Mouse (Mus musculus): ENCODE measurements at regions not wholly inside any gene's neighbourhood (a gene's known extent, or its start where the extent isn't known, plus 50 kb on each side); places are given as distances from the start of the nearest gene placed in this dataset.

DNA sequence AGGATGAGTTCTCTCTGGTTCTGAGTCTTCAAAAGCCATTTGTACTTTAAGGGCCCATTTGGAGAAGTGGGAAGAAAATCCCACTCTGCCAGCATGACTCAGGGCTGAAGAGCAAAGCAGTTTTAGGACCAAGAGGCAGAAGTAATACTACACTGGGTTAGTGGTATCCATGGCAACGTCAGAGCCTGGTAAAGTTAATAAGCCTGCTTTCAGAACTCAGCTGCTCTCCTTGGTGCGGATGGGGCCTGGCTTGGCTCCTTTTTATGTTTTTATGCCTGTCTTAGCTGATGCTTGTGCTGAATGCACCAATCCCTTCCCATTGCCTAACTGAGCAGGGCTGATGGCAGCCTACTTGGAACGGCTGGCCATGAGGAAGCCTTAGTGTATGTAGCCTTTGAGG, 306.7 kb downstream of the Abcc12 start:
- H3K79me3 ChIP-seq (ENCODE audit: low read depth): no peaks in the 10 kb centered on the region
- H3K79me2 ChIP-seq (ENCODE audit: control insufficient read depth, insufficient read depth): no peaks in the 10 kb centered on the region
- peaks cover 8% of the 10 kb centered on the region for H3K27me3 ChIP-seq (ENCODE audit: control insufficient read depth, insufficient read depth, insufficient read length)
- no peak for TF ChIP-seq MAX (IDR thresholded peaks at IDR 0.05)
- H3K36me3 ChIP-seq (ENCODE audit: control insufficient read depth, insufficient read depth): no peaks in the 10 kb centered on the region
- no peak overlapping the region for H3ac ChIP-seq (ENCODE audit: control insufficient read depth, insufficient read length, low read depth)
- no peak overlapping the region for H3K4me3 ChIP-seq (ENCODE audit: insufficient read depth, poor library complexity, severe bottlenecking)

GRCm38 (mm10) chr8:86272626-86273025, 307.9 kb downstream of the Abcc12 start:
- Histone ChIP-seq H3K27me3 (ENCODE audit: control insufficient read depth, insufficient read depth, insufficient read length) (peaks cover 4% of the 10 kb centered on the region), H3K79me3 (ENCODE audit: low read depth) (no peaks in the 10 kb centered on the region), H3K4me3 (ENCODE audit: insufficient read depth, poor library complexity, severe bottlenecking) (no peak overlapping the region), H3K36me3 (ENCODE audit: control insufficient read depth, insufficient read depth) (no peaks in the 10 kb centered on the region), H3ac (ENCODE audit: control insufficient read depth, insufficient read length, low read depth) (no peak overlapping the region), H3K79me2 (ENCODE audit: control insufficient read depth, insufficient read depth) (no peaks in the 10 kb centered on the region)
- no peak for TF ChIP-seq MYOG (IDR thresholded peaks at IDR 0.05; ENCODE audit: control insufficient read depth, extremely low read depth, insufficient read length)
- no peak for TF ChIP-seq MYOD1 (IDR thresholded peaks at IDR 0.05; ENCODE audit: control insufficient read depth, insufficient read length, low read depth)
- TF ChIP-seq CEBPB (IDR thresholded peaks at IDR 0.05; ENCODE audit: low read depth): no peak
- no peak for TF ChIP-seq USF1 (IDR thresholded peaks at IDR 0.05; ENCODE audit: low read depth)
- TF ChIP-seq MAX (IDR thresholded peaks at IDR 0.05): no peak

DNA sequence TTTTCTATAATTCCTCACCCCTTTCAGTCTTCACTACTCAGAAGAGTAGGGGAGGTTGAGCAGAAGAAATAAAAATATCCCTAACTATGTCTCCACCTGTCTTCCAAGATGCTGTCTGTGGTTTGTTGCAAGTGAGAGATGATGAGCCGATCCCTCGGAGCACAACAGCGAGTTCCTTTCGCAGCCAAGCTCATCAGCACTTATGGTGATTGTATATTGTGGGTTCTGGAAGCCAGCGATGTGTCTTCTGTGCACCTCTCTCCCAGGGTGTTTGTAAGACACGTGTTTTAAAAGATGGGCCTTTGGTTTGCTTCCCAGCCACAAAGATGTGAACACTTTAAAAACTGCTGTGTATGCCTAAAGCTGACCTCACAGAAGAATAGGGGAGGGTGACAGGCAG, 309.0 kb downstream of the Abcc12 start:
- no peak overlapping the region for H3ac ChIP-seq (ENCODE audit: control insufficient read depth, insufficient read length, low read depth)

GRCm38 (mm10) chr8:86258011-86258410, 322.5 kb downstream of the Abcc12 start:
- TF ChIP-seq MAX (IDR thresholded peaks at IDR 0.05) (no peak), CTCF (IDR thresholded peaks at IDR 0.05; ENCODE audit: control insufficient read depth, insufficient read depth, insufficient read length) (no peak), USF1 (IDR thresholded peaks at IDR 0.05; ENCODE audit: low read depth) (no peak), MYOG (IDR thresholded peaks at IDR 0.05; ENCODE audit: control insufficient read depth, extremely low read depth, insufficient read length) (no peak), FOSL1 (IDR thresholded peaks at IDR 0.05; ENCODE audit: insufficient read depth, low read length, poor library complexity, severe bottlenecking) (no peak), MYOD1 (IDR thresholded peaks at IDR 0.05; ENCODE audit: control insufficient read depth, insufficient read length, low read depth) (no peak), CEBPB (IDR thresholded peaks at IDR 0.05; ENCODE audit: low read depth) (no peak)
- no peaks in the 10 kb centered on the region for H3K79me3 ChIP-seq (ENCODE audit: low read depth)
- H3K36me3 ChIP-seq (ENCODE audit: control insufficient read depth, insufficient read depth): no peaks in the 10 kb centered on the region

More for the DNA sequence above, 309.0 kb downstream of the Abcc12 start:
- Histone ChIP-seq H3K36me3 (ENCODE audit: control insufficient read depth, insufficient read depth) (no peaks in the 10 kb centered on the region), H3K79me3 (ENCODE audit: low read depth) (no peaks in the 10 kb centered on the region), H3K27me3 (ENCODE audit: control insufficient read depth, insufficient read depth, insufficient read length) (peaks cover 4% of the 10 kb centered on the region), H3K79me2 (ENCODE audit: control insufficient read depth, insufficient read depth) (no peaks in the 10 kb centered on the region), H3K4me3 (ENCODE audit: insufficient read depth, poor library complexity, severe bottlenecking) (no peak overlapping the region)
- no peak for TF ChIP-seq CEBPB (IDR thresholded peaks at IDR 0.05; ENCODE audit: low read depth)
- no peak for TF ChIP-seq CTCF (IDR thresholded peaks at IDR 0.05; ENCODE audit: control insufficient read depth, insufficient read depth, insufficient read length)
- TF ChIP-seq MAX (IDR thresholded peaks at IDR 0.05): no peak
- no peak for TF ChIP-seq MYOG (IDR thresholded peaks at IDR 0.05; ENCODE audit: control insufficient read depth, extremely low read depth, insufficient read length)
- TF ChIP-seq USF1 (IDR thresholded peaks at IDR 0.05; ENCODE audit: low read depth): no peak
- TF ChIP-seq MYOD1 (IDR thresholded peaks at IDR 0.05; ENCODE audit: control insufficient read depth, insufficient read length, low read depth): no peak
- TF ChIP-seq FOSL1 (IDR thresholded peaks at IDR 0.05; ENCODE audit: insufficient read depth, low read length, poor library complexity, severe bottlenecking): no peak

GRCm38 (mm10) chr8:86255431-86255830, 325.1 kb downstream of the Abcc12 start:
- H3K79me3 ChIP-seq (ENCODE audit: low read depth): no peaks in the 10 kb centered on the region
- no peak overlapping the region for H3ac ChIP-seq (ENCODE audit: control insufficient read depth, insufficient read length, low read depth)
- TF ChIP-seq FOSL1 (IDR thresholded peaks at IDR 0.05; ENCODE audit: insufficient read depth, low read length, poor library complexity, severe bottlenecking): no peak
- TF ChIP-seq CTCF (IDR thresholded peaks at IDR 0.05; ENCODE audit: control insufficient read depth, insufficient read depth, insufficient read length): no peak
- TF ChIP-seq CEBPB (IDR thresholded peaks at IDR 0.05; ENCODE audit: low read depth): no peak
- no peak for TF ChIP-seq MAX (IDR thresholded peaks at IDR 0.05)
- no peaks in the 10 kb centered on the region for H3K79me2 ChIP-seq (ENCODE audit: control insufficient read depth, insufficient read depth)
- no peaks in the 10 kb centered on the region for H3K27me3 ChIP-seq (ENCODE audit: control insufficient read depth, insufficient read depth, insufficient read length)
- H3K4me3 ChIP-seq (ENCODE audit: insufficient read depth, poor library complexity, severe bottlenecking): no peak overlapping the region
- H3K36me3 ChIP-seq (ENCODE audit: control insufficient read depth, insufficient read depth): no peaks in the 10 kb centered on the region

More at GRCm38 (mm10) chr8:86258011-86258410, 322.5 kb downstream of the Abcc12 start:
- no peaks in the 10 kb centered on the region for H3K79me2 ChIP-seq (ENCODE audit: control insufficient read depth, insufficient read depth)
- H3ac ChIP-seq (ENCODE audit: control insufficient read depth, insufficient read length, low read depth): no peak overlapping the region
- H3K4me3 ChIP-seq (ENCODE audit: insufficient read depth, poor library complexity, severe bottlenecking): no peak overlapping the region
- H3K27me3 ChIP-seq (ENCODE audit: control insufficient read depth, insufficient read depth, insufficient read length): no peaks in the 10 kb centered on the region

- Histone ChIP-seq H3K79me2 (ENCODE audit: control insufficient read depth, insufficient read depth) (no peaks in the 10 kb centered on the region), H3K36me3 (ENCODE audit: control insufficient read depth, insufficient read depth) (no peaks in the 10 kb centered on the region), H3K27me3 (ENCODE audit: control insufficient read depth, insufficient read depth, insufficient read length) (no peaks in the 10 kb centered on the region), H3K79me3 (ENCODE audit: low read depth) (no peaks in the 10 kb centered on the region), H3K4me3 (ENCODE audit: insufficient read depth, poor library complexity, severe bottlenecking) (no peak overlapping the region), H3ac (ENCODE audit: control insufficient read depth, insufficient read length, low read depth) (no peak overlapping the region)
- no peak for TF ChIP-seq USF1 (IDR thresholded peaks at IDR 0.05; ENCODE audit: low read depth)
- TF ChIP-seq CEBPB (IDR thresholded peaks at IDR 0.05; ENCODE audit: low read depth): no peak
- TF ChIP-seq MAX (IDR thresholded peaks at IDR 0.05): no peak
- no peak for TF ChIP-seq MYOG (IDR thresholded peaks at IDR 0.05; ENCODE audit: control insufficient read depth, extremely low read depth, insufficient read length)
- no peak for TF ChIP-seq CTCF (IDR thresholded peaks at IDR 0.05; ENCODE audit: control insufficient read depth, insufficient read depth, insufficient read length)
- TF ChIP-seq MYOD1 (IDR thresholded peaks at IDR 0.05; ENCODE audit: control insufficient read depth, insufficient read length, low read depth): no peak
- no peak for TF ChIP-seq FOSL1 (IDR thresholded peaks at IDR 0.05; ENCODE audit: insufficient read depth, low read length, poor library complexity, severe bottlenecking)
Observed at GRCm38 (mm10) chr8:86254680-86255079, 325.8 kb downstream of the Abcc12 start.

Measured in C2C12 (cell line).